Mouse (Mus musculus) C2C12 (cell line): ENCODE results near the gene B3galt4. TPM values are rescaled to one million over a fixed set of nuclear protein-coding genes. Genes with fewer than 3 reads are reported as not detected.

Source experiments
- H3K27me3 ChIP-seq: one replicate; pipeline ENCODE4 v1.6.1; 2011; ENCODE audit not compliant: control insufficient read depth, insufficient read depth, insufficient read length
- H3K36me3 ChIP-seq: one replicate; pipeline ENCODE4 v1.6.1; 2011; ENCODE audit not compliant: control insufficient read depth, insufficient read depth
- H3K4me3 ChIP-seq: one replicate; pipeline ENCODE4 v1.5.1; 2011; ENCODE audit warnings: mild to moderate bottlenecking, control low read depth; ENCODE audit not compliant: poor library complexity, insufficient read depth, severe bottlenecking
- H3K79me2 ChIP-seq: one replicate; pipeline ENCODE4 v1.6.1; 2011; ENCODE audit not compliant: control insufficient read depth, insufficient read depth
- H3K79me3 ChIP-seq: one replicate; pipeline ENCODE4 v1.6.1; 2011; ENCODE audit warnings: low read depth, control low read depth
- H3ac ChIP-seq: one replicate; pipeline ENCODE3; 2011; ENCODE audit warnings: low read depth; ENCODE audit not compliant: control insufficient read depth, insufficient read length
- CEBPB ChIP-seq: IDR thresholded peaks from one replicate; pipeline ENCODE4 v1.6.1; 2011; ENCODE audit warnings: low read depth, mild to moderate bottlenecking, control low read depth, moderate library complexity
- CTCF ChIP-seq: IDR thresholded peaks from one replicate; pipeline ENCODE4 v1.5.1; 2011; ENCODE audit not compliant: control insufficient read depth, insufficient read depth, insufficient read length
- FOSL1 ChIP-seq: IDR thresholded peaks from one replicate; pipeline ENCODE4 v1.8.0; 2011; ENCODE audit warnings: mild to moderate bottlenecking, low read length; ENCODE audit not compliant: poor library complexity, insufficient read depth, severe bottlenecking
- MAX ChIP-seq: IDR thresholded peaks from one replicate; pipeline ENCODE4 v1.6.1; 2011; ENCODE audit warnings: mild to moderate bottlenecking, control low read depth
- MYOD1 ChIP-seq: IDR thresholded peaks from one replicate; pipeline ENCODE4 v1.6.1; 2011; ENCODE audit warnings: low read depth; ENCODE audit not compliant: control insufficient read depth, insufficient read length
- MYOG ChIP-seq: IDR thresholded peaks from one replicate; pipeline ENCODE4 v1.6.1; 2011; ENCODE audit not compliant: control insufficient read depth, insufficient read length; ENCODE audit errors: extremely low read depth
- USF1 ChIP-seq: IDR thresholded peaks from one replicate; pipeline ENCODE4 v1.6.1; 2011; ENCODE audit warnings: low read depth, mild to moderate bottlenecking, control low read depth, moderate library complexity
- polyA plus RNA-seq: library from polyadenylated mRNA; unstranded; fragments of >200 nt; fragmentation: generic; extraction: Trizol; gene quantifications from one replicate; pipeline ENCODE4 v1.2.1, GENCODE M21; 2012; ENCODE audit warnings: missing spikeins

B3galt4 gene
- polyA plus RNA-seq, 1 experiment, result 1.5 TPM

- no peaks in the 10 kb centered on the region for H3K79me2 ChIP-seq
- H3K27me3 ChIP-seq, result no peaks in the 10 kb centered on the region
- TF ChIP-seq MYOG (no peak), MAX (no peak), CTCF (no peak), MYOD1 (no peak), FOSL1 (no peak), USF1 (no peak)
- H3K79me3 ChIP-seq, result no peaks in the 10 kb centered on the region
- H3ac ChIP-seq, result no peak overlapping the region
- H3K4me3 ChIP-seq, result no peak overlapping the region
- no peaks in the 10 kb centered on the region for H3K36me3 ChIP-seq
These were observed 49.6 kb downstream of the B3galt4 start for GRCm38 (mm10) chr17:33901653-33902052.

GRCm38 (mm10) chr17:33900989-33901314, 50.3 kb downstream of the B3galt4 start:
- no peaks in the 10 kb centered on the region for H3K79me2 ChIP-seq
- TF ChIP-seq CTCF (no peak), USF1 (no peak)
- H3K4me3 ChIP-seq, result no peak overlapping the region
- no peaks in the 10 kb centered on the region for H3K36me3 ChIP-seq
- no peaks in the 10 kb centered on the region for H3K27me3 ChIP-seq
- H3ac ChIP-seq, result no peak overlapping the region
- no peaks in the 10 kb centered on the region for H3K79me3 ChIP-seq

GRCm38 (mm10) chr17:33900281-33900988, 50.9 kb downstream of the B3galt4 start:
- no peak overlapping the region for H3ac ChIP-seq
- no peaks in the 10 kb centered on the region for H3K79me2 ChIP-seq
- H3K79me3 ChIP-seq, result no peaks in the 10 kb centered on the region
- no peaks in the 10 kb centered on the region for H3K27me3 ChIP-seq
- no peaks in the 10 kb centered on the region for H3K36me3 ChIP-seq
- no peak overlapping the region for H3K4me3 ChIP-seq
- TF ChIP-seq USF1 (no peak), CEBPB (no peak), CTCF (no peak), MYOD1 (no peak), MYOG (no peak)

Other genes starting within 250 kb of the B3galt4 start
- 30.9 TPM for gene March2, start 232.8 kb downstream of the B3galt4 start, polyA plus RNA-seq
- 97.3 TPM for gene Rab11b, start 191.0 kb downstream of the B3galt4 start, polyA plus RNA-seq
- gene Angptl4, start 169.7 kb downstream of the B3galt4 start, polyA plus RNA-seq, result 212 TPM
- gene Kank3, start 141.0 kb downstream of the B3galt4 start, polyA plus RNA-seq, result 5.0 TPM
- 8,619 TPM for gene Rps28, start 126.9 kb downstream of the B3galt4 start, polyA plus RNA-seq
- gene Ndufa7, start 126.9 kb downstream of the B3galt4 start, polyA plus RNA-seq, result 493 TPM
- 77.8 TPM for gene Cd320, start 108.4 kb downstream of the B3galt4 start, polyA plus RNA-seq
- gene Gm7029, start 77.7 kb downstream of the B3galt4 start, polyA plus RNA-seq, result not detected
- 68.6 TPM for gene Kifc1, start 60.8 kb downstream of the B3galt4 start, polyA plus RNA-seq
- not detected for gene Platr17, start 46.4 kb downstream of the B3galt4 start, polyA plus RNA-seq
- 19.3 TPM for gene Daxx, start 42.1 kb downstream of the B3galt4 start, polyA plus RNA-seq
- 30.5 TPM for gene Tapbp, start 35.6 kb downstream of the B3galt4 start, polyA plus RNA-seq
- gene Zbtb22, start 35.6 kb downstream of the B3galt4 start, polyA plus RNA-seq, result 30.3 TPM
- 31.7 TPM for gene Rgl2, start 21.9 kb downstream of the B3galt4 start, polyA plus RNA-seq
- 130 TPM for gene Pfdn6, start 11.1 kb downstream of the B3galt4 start, polyA plus RNA-seq
- gene Wdr46, start 10.8 kb downstream of the B3galt4 start, polyA plus RNA-seq, result 64.8 TPM
- 24.4 TPM for gene Vps52, start 4.3 kb upstream of the B3galt4 start, polyA plus RNA-seq
- 517 TPM for gene Rps18, start 4.5 kb upstream of the B3galt4 start, polyA plus RNA-seq
- gene H2-K1, start 48.9 kb upstream of the B3galt4 start, polyA plus RNA-seq, result 19.0 TPM
- 26.8 TPM for gene Ring1, start 73.2 kb upstream of the B3galt4 start, polyA plus RNA-seq
- gene H2-Ke6, start 76.6 kb upstream of the B3galt4 start, polyA plus RNA-seq, result 17.6 TPM
- 175 TPM for gene Slc39a7, start 80.2 kb upstream of the B3galt4 start, polyA plus RNA-seq
- gene Rxrb, start 80.3 kb upstream of the B3galt4 start, polyA plus RNA-seq, result 39.0 TPM
- gene Col11a2, start 87.9 kb upstream of the B3galt4 start, polyA plus RNA-seq, result 0.77 TPM
- gene H2-Oa, start 140.9 kb upstream of the B3galt4 start, polyA plus RNA-seq, result not detected
- gene H2-DMa, start 168.1 kb upstream of the B3galt4 start, polyA plus RNA-seq, result 5.2 TPM
- 127 TPM for gene Brd2, start 171.1 kb upstream of the B3galt4 start, polyA plus RNA-seq
- gene H2-DMb2, start 191.8 kb upstream of the B3galt4 start, polyA plus RNA-seq, result not detected
- not detected for gene H2-DMb1, start 201.6 kb upstream of the B3galt4 start, polyA plus RNA-seq
- 0.30 TPM for gene Tap1, start 236.1 kb upstream of the B3galt4 start, polyA plus RNA-seq
- gene Psmb9, start 236.3 kb upstream of the B3galt4 start, polyA plus RNA-seq, result 0.07 TPM
- 0.05 TPM for gene Psmb8, start 246.2 kb upstream of the B3galt4 start, polyA plus RNA-seq